Mouse (Mus musculus): ENCODE data around the gene Ephb3. TPM values are rescaled to one million over a fixed set of nuclear protein-coding genes. Genes with fewer than 3 reads are reported as not detected.
"Not testable (repeated sequence)": the region's sequence is repeated elsewhere in the genome, so short reads cannot be mapped to it uniquely, and the experiment has no call there.

The Ephb3 gene
- 50.7 and 53.3 TPM in 2 replicates for polyA plus RNA-seq (2015; fragmentation: Nextera tagmentation; extraction: Ambion mirVana)

GRCm38 (mm10) chr16:21204367-21205092 is at the start of gene Ephb3:
Ephb3 (plus strand) TSS chr16:21204755.
- peak; percentile 98 for ATAC-seq (ENCODE audit: insufficient number of reproducible peaks, low FRiP score, low TSS enrichment, low read depth)
- Histone ChIP-seq H3K9me3 (replicated peaks) (no peaks in the 10 kb centered on the region), H3K9ac (peak within 1 kb of the TSS; percentile 97), H3K4me1 (peaks cover 42% of the 10 kb centered on the region), H3K36me3 (no peaks in the 10 kb centered on the region), H3K27me3 (no peaks in the 10 kb centered on the region), H3K4me2 (replicated peaks) (peak within 1 kb of the TSS; percentile 80), H3K27ac (replicated peaks) (peak within 1 kb of the TSS; percentile 97), H3K4me3 (replicated peaks) (peak within 1 kb of the TSS; percentile 86)
- WGBS: under 1% methylated on average over 51 of the region's 51 CpGs

GRCm38 (mm10) chr16:21156261-21156660 is 48.3 kb upstream of the Ephb3 start:
- ATAC-seq (ENCODE audit: insufficient number of reproducible peaks, low FRiP score, low TSS enrichment, low read depth); H3K27ac ChIP-seq (replicated peaks); H3K9ac ChIP-seq; H3K36me3 ChIP-seq; H3K4me1 ChIP-seq; H3K4me2 ChIP-seq (replicated peaks); H3K27me3 ChIP-seq; H3K9me3 ChIP-seq (replicated peaks); H3K4me3 ChIP-seq (replicated peaks): not testable (repeated sequence)

GRCm38 (mm10) chr16:21159226-21159625 is 45.3 kb upstream of the Ephb3 start:
- not testable (repeated sequence) for H3K27ac ChIP-seq (replicated peaks); H3K4me3 ChIP-seq (replicated peaks); ATAC-seq (ENCODE audit: insufficient number of reproducible peaks, low FRiP score, low TSS enrichment, low read depth); H3K36me3 ChIP-seq; H3K9ac ChIP-seq; H3K4me2 ChIP-seq (replicated peaks); H3K27me3 ChIP-seq; H3K4me1 ChIP-seq; H3K9me3 ChIP-seq (replicated peaks)
- 88% methylated on average over 1 of the region's 1 CpGs for WGBS

DNA sequence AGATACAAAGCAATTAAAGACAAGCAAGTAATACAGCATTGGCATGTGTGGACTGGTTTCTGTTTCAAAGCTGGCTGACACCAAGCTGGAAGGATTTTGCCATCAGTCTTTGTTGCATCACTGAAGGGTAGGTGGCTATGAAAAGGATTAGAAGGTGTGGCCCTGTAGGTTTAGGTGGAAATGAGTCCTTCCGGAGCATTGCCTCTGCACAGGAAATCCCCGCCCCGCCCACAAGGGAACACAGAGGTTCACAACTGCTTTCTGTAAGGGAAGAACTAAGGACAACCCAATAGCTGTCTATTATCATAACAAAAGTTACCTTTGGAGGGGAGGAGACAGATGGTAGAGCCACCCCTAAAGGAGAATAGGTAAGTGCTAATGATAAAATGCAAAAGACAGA is 41.1 kb upstream of the Ephb3 start:
- not testable (repeated sequence) for H3K4me3 ChIP-seq (replicated peaks); H3K4me1 ChIP-seq; H3K36me3 ChIP-seq; H3K9ac ChIP-seq; H3K27ac ChIP-seq (replicated peaks); H3K4me2 ChIP-seq (replicated peaks); ATAC-seq (ENCODE audit: insufficient number of reproducible peaks, low FRiP score, low TSS enrichment, low read depth); H3K9me3 ChIP-seq (replicated peaks); H3K27me3 ChIP-seq
- WGBS: 81% methylated on average over 3 of the region's 3 CpGs

GRCm38 (mm10) chr16:21165343-21166220 is 39.0 kb upstream of the Ephb3 start:
- 15% methylated on average over 17 of the region's 19 CpGs for whole genome bisulfite sequencing
- not testable (repeated sequence) for H3K9ac ChIP-seq; H3K4me1 ChIP-seq; H3K4me3 ChIP-seq (replicated peaks); H3K36me3 ChIP-seq; H3K27me3 ChIP-seq; H3K27ac ChIP-seq (replicated peaks); H3K9me3 ChIP-seq (replicated peaks); H3K4me2 ChIP-seq (replicated peaks)
- peak; percentile 29; the same call in 1 of the 2 replicates for ATAC-seq (ENCODE audit: insufficient number of reproducible peaks, low FRiP score, low TSS enrichment, low read depth)

- no peak overlapping the region for H3K4me2 ChIP-seq (replicated peaks)
- H3K4me3 ChIP-seq (replicated peaks): no peak overlapping the region
- no peak overlapping the region for H3K27ac ChIP-seq (replicated peaks)
- ATAC-seq (ENCODE audit: insufficient number of reproducible peaks, low FRiP score, low TSS enrichment, low read depth): no peak
- H3K27me3 ChIP-seq: no peaks in the 10 kb centered on the region
- no peaks in the 10 kb centered on the region for H3K9me3 ChIP-seq (replicated peaks)
- no peaks in the 10 kb centered on the region for H3K36me3 ChIP-seq
- H3K9ac ChIP-seq: no peak overlapping the region
- H3K4me1 ChIP-seq: no peaks in the 10 kb centered on the region
- WGBS: 86% methylated on average over 13 of the region's 13 CpGs
Measured at GRCm38 (mm10) chr16:21168730-21169129, 35.8 kb upstream of the Ephb3 start.

DNA sequence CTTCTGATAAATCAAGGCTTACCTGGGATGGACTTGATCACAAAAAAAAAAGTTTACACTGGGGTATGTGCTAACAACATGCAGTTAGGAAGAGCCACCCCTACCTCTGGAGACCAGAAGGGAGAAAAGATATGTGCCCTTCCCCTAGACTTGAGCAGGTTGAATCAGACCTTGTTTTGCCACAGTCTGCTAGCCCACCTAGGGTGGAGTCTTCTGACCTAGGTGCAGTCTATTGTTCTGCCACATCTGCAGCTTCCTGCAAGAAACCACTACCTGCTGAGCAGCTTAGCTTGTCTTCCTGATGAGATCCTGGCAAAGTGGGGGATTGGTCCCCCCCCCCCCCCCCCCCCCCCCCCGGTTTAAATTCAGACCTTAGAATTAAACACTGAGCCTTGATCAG is 29.3 kb upstream of the Ephb3 start:
- Histone ChIP-seq H3K4me2 (replicated peaks) (no peak overlapping the region), H3K9ac (no peak overlapping the region), H3K4me1 (no peaks in the 10 kb centered on the region), H3K27ac (replicated peaks) (no peak overlapping the region), H3K4me3 (replicated peaks) (no peak overlapping the region), H3K9me3 (replicated peaks) (no peaks in the 10 kb centered on the region), H3K27me3 (no peaks in the 10 kb centered on the region), H3K36me3 (no peaks in the 10 kb centered on the region)
- WGBS: 0% methylated on average over 1 of the region's 1 CpGs
- no peak for ATAC-seq (ENCODE audit: insufficient number of reproducible peaks, low FRiP score, low TSS enrichment, low read depth)

GRCm38 (mm10) chr16:21182108-21182507 is 22.4 kb upstream of the Ephb3 start:
- no peaks in the 10 kb centered on the region for H3K27me3 ChIP-seq

GRCm38 (mm10) chr16:21184697-21185096 is 19.9 kb upstream of the Ephb3 start:
- H3K4me3 ChIP-seq (replicated peaks): no peak overlapping the region
- H3K4me1 ChIP-seq: no peaks in the 10 kb centered on the region
- H3K36me3 ChIP-seq: no peaks in the 10 kb centered on the region
- no peak overlapping the region for H3K27ac ChIP-seq (replicated peaks)
- no peak for ATAC-seq (ENCODE audit: insufficient number of reproducible peaks, low FRiP score, low TSS enrichment, low read depth)
- H3K27me3 ChIP-seq: no peaks in the 10 kb centered on the region
- no peak overlapping the region for H3K9ac ChIP-seq
- H3K4me2 ChIP-seq (replicated peaks): no peak overlapping the region
- H3K9me3 ChIP-seq (replicated peaks): no peaks in the 10 kb centered on the region

More at GRCm38 (mm10) chr16:21182108-21182507, 22.4 kb upstream of the Ephb3 start:
- H3K4me2 ChIP-seq (replicated peaks): no peak overlapping the region
- no peaks in the 10 kb centered on the region for H3K4me1 ChIP-seq
- no peak for ATAC-seq (ENCODE audit: insufficient number of reproducible peaks, low FRiP score, low TSS enrichment, low read depth)
- H3K9me3 ChIP-seq (replicated peaks): no peaks in the 10 kb centered on the region
- no peak overlapping the region for H3K9ac ChIP-seq
- WGBS: 54% methylated on average over 1 of the region's 1 CpGs
- H3K36me3 ChIP-seq: no peaks in the 10 kb centered on the region
- no peak overlapping the region for H3K27ac ChIP-seq (replicated peaks)
- no peak overlapping the region for H3K4me3 ChIP-seq (replicated peaks)

- Histone ChIP-seq H3K4me1 (peaks cover 4% of the 10 kb centered on the region), H3K9me3 (replicated peaks) (no peaks in the 10 kb centered on the region), H3K36me3 (no peaks in the 10 kb centered on the region), H3K4me2 (replicated peaks) (no peak overlapping the region), H3K9ac (no peak overlapping the region), H3K4me3 (replicated peaks) (no peak overlapping the region), H3K27me3 (no peaks in the 10 kb centered on the region), H3K27ac (replicated peaks) (no peak overlapping the region)
- 28% methylated on average over 7 of the region's 7 CpGs for WGBS
- ATAC-seq (ENCODE audit: insufficient number of reproducible peaks, low FRiP score, low TSS enrichment, low read depth): no peak
Measured at GRCm38 (mm10) chr16:21187568-21187967, 17.0 kb upstream of the Ephb3 start.

GRCm38 (mm10) chr16:21188345-21188744 is 16.2 kb upstream of the Ephb3 start:
- H3K36me3 ChIP-seq: no peaks in the 10 kb centered on the region
- H3K9ac ChIP-seq: no peak overlapping the region
- no peaks in the 10 kb centered on the region for H3K27me3 ChIP-seq
- 82% methylated on average over 3 of the region's 3 CpGs for WGBS
- ATAC-seq (ENCODE audit: insufficient number of reproducible peaks, low FRiP score, low TSS enrichment, low read depth): no peak
- H3K9me3 ChIP-seq (replicated peaks): no peaks in the 10 kb centered on the region
- H3K4me3 ChIP-seq (replicated peaks): no peak overlapping the region
- H3K4me1 ChIP-seq: peaks cover 4% of the 10 kb centered on the region
- no peak overlapping the region for H3K27ac ChIP-seq (replicated peaks)
- H3K4me2 ChIP-seq (replicated peaks): no peak overlapping the region

Measured in embryonic facial prominence, embryonic 15.5 days (tissue).